Mouse (Mus musculus) E14TG2a.4 (cell line): ENCODE results near the gene Eif4e3.

Source experiments
- H3K27me3 ChIP-seq: 2 replicates; pipeline ENCODE4 v1.6.1; 2014; ENCODE audit warnings: low read length, control low read depth; ENCODE audit not compliant: insufficient read depth
- H3K36me3 ChIP-seq: 2 replicates; pipeline ENCODE4 v1.6.1; 2014; ENCODE audit warnings: low read length, control low read depth; ENCODE audit not compliant: insufficient read depth
- H3K4me1 ChIP-seq: replicated peaks from 2 replicates; pipeline ENCODE4 v1.6.1; 2014; ENCODE audit warnings: low read depth, low read length, control low read depth
- H3K4me3 ChIP-seq: replicated peaks from 2 replicates; pipeline ENCODE4 v1.5.1; 2014; ENCODE audit warnings: mild to moderate bottlenecking, low read length
- H3K9me3 ChIP-seq: 2 replicates; pipeline ENCODE4 v1.6.1; 2014; ENCODE audit warnings: low read length, control low read depth
- CTCF ChIP-seq: conservative IDR thresholded peaks from 2 replicates; pipeline ENCODE4 v1.5.1; 2014; ENCODE audit warnings: low read length
- NANOG ChIP-seq: IDR thresholded peaks from 2 replicates; pipeline ENCODE4 v1.6.1; 2014; ENCODE audit warnings: borderline replicate concordance, low read length, mixed read lengths
- POU5F1 ChIP-seq: IDR thresholded peaks from 2 replicates; pipeline ENCODE4 v1.6.1; 2014; ENCODE audit warnings: low read length, borderline replicate concordance

Gene Eif4e3

DNA sequence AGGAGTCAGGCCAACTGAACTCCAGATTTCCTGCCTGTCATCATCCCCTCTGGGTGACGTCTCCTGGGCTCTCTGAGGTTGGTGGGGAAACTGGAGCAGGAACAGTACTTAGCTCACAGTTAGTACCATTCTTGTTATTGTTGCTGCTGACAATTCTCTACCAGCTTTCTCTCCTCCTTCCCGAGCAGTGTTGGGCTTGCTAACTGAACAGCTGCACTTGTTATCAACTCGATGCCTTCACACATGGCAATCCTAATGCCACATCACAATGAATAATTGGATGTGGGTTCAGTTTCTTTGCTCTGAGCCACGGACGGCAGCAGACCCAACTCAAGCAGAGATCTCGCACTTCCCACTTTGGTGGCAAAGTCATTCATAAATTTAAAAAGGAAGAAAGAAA lies 89.5 kb downstream of the Eif4e3 start:
- H3K36me3 ChIP-seq: no peaks in the 10 kb centered on the region
- TF ChIP-seq NANOG (no peak), POU5F1 (no peak), CTCF (no peak)
- H3K4me3 ChIP-seq: no peak overlapping the region
- 0 out of 2 replicates have a peak, but pooled peaks cover 3% of the 10 kb centered on the region for H3K27me3 ChIP-seq
- H3K4me1 ChIP-seq: no peaks in the 10 kb centered on the region
- no peaks in the 10 kb centered on the region for H3K9me3 ChIP-seq

DNA sequence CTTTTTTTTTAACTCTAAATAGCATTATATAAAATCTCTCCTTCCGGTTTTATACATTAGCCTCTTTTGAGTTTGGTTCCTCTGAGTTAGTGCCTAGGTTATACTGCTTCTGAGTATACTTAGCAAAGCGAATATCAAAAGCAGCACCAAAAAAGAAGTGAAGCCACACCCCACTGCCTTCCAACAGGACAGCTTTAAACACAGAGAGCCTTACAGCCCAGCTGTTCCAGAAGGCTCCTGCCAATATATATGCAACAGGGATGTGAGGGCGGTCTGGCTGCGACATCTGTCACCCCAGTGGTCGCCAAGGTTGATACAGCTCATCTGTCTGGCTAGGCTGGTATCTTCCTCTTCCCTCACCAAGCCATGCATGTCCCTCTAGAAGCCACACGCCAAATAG lies 90.9 kb downstream of the Eif4e3 start:
- H3K27me3 ChIP-seq: peaks cover 7% of the 10 kb centered on the region; the same call in 1 of the 2 replicates

More for the DNA sequence above, 90.9 kb downstream of the Eif4e3 start:
- Histone ChIP-seq H3K4me1 (no peaks in the 10 kb centered on the region), H3K4me3 (no peak overlapping the region), H3K9me3 (no peaks in the 10 kb centered on the region), H3K36me3 (no peaks in the 10 kb centered on the region)
- TF ChIP-seq POU5F1: no peak
- TF ChIP-seq NANOG: no peak
- no peak for TF ChIP-seq CTCF
